Mouse (Mus musculus) neural tube, embryonic 10.5 days (tissue): ENCODE results near the gene AU040320.
A peak's percentile ranks its signal among the peaks of the same experiment; 100 is the strongest.

ENCODE experiments used
- DNase-seq: peaks from one replicate; pipeline ENCODE4 v3.0.0-alpha.2; 2017; ENCODE audit warnings: low spot score; ENCODE audit errors: extremely low spot score

Gene AU040320

GRCm38 (mm10) chr4:126753268-126754230 lies at the start of gene AU040320, which contains the start of gene Ncdn:
Gene AU040320 (plus strand): TSS chr4:126753544.
Gene Ncdn (minus strand): TSS chr4:126753438.
- peak; percentile 98 for DNase-seq

GRCm38 (mm10) chr4:126706630-126707438 lies 46.5 kb upstream of the AU040320 start:
- DNase-seq: peak; percentile 63

- DNase-seq: no peak
Observed at GRCm38 (mm10) chr4:126707439-126707826, 45.9 kb upstream of the AU040320 start.

GRCm38 (mm10) chr4:126732111-126732510 lies 21.2 kb upstream of the AU040320 start:
- DNase-seq: peak; percentile 44

- peak; percentile 50 for DNase-seq
Observed at GRCm38 (mm10) chr4:126732531-126733380, 20.6 kb upstream of the AU040320 start.

- no peak for DNase-seq
Observed at GRCm38 (mm10) chr4:126734001-126734603, 19.2 kb upstream of the AU040320 start.

- DNase-seq: peak; percentile 59
Observed at GRCm38 (mm10) chr4:126734700-126735381, 18.5 kb upstream of the AU040320 start.

GRCm38 (mm10) chr4:126735382-126736000 lies 17.9 kb upstream of the AU040320 start:
- peak; percentile 60 for DNase-seq

- peak; percentile 65 for DNase-seq
Observed at GRCm38 (mm10) chr4:126736001-126736414, 17.3 kb upstream of the AU040320 start, which contains the start of gene Tfap2e. Gene Tfap2e (minus strand): TSS chr4:126736240.

GRCm38 (mm10) chr4:126739966-126740676 lies 13.2 kb upstream of the AU040320 start:
- DNase-seq: peak; percentile 48

GRCm38 (mm10) chr4:126741448-126741847 lies 11.9 kb upstream of the AU040320 start:
- peak; percentile 85 for DNase-seq

GRCm38 (mm10) chr4:126742976-126743375 lies 10.4 kb upstream of the AU040320 start:
- no peak for DNase-seq

- DNase-seq: no peak
Observed at GRCm38 (mm10) chr4:126743713-126744112, 9.6 kb upstream of the AU040320 start.

- DNase-seq: no peak
Observed at GRCm38 (mm10) chr4:126744831-126745230, 8.5 kb upstream of the AU040320 start.

- DNase-seq: peak; percentile 55
Observed at GRCm38 (mm10) chr4:126745506-126746193, 7.7 kb upstream of the AU040320 start.

- DNase-seq: no peak
Observed at GRCm38 (mm10) chr4:126746194-126746840, 7.0 kb upstream of the AU040320 start.

- no peak for DNase-seq
Observed at GRCm38 (mm10) chr4:126748381-126748780, 5.0 kb upstream of the AU040320 start.

GRCm38 (mm10) chr4:126749553-126749952 lies 3.8 kb upstream of the AU040320 start:
- DNase-seq: no peak
